Mouse (Mus musculus) heart, embryonic 14.5 days (tissue): Measurements from ENCODE around the gene Ahdc1. TPM values are rescaled to one million over a fixed set of nuclear protein-coding genes. Genes with fewer than 3 reads are reported as not detected.

ENCODE experiments used
- ATAC-seq: fragments of 200-750 bp; cut with Nextera tagmentation; 2 replicates; pipeline ENCODE4 v1.8.0; 2017; ENCODE audit warnings: low read depth, moderate TSS enrichment; ENCODE audit not compliant: insufficient number of reproducible peaks, insufficient read depth, low FRiP score
- H3K27ac ChIP-seq, 2 experiments: fragments of 200-500 bp in 1 of 2; fragments of 300-500 bp in 1 of 2; sonication (generic) in 1 of 2; replicated peaks in 1 of 2; 2 replicates each; pipeline ENCODE4 v1.5.1; 2012 to 2014; ENCODE audit warnings: low read depth in 2 of 2, low read length in 2 of 2, control low read depth in 1 of 2, mild to moderate bottlenecking in 1 of 2, mixed read lengths in 1 of 2; ENCODE audit not compliant: control insufficient read depth in 1 of 2, insufficient read depth in 1 of 2
- H3K27me3 ChIP-seq: fragments of 300-500 bp; sonication (generic); 2 replicates; pipeline ENCODE4 v1.6.1; 2014; ENCODE audit warnings: mild to moderate bottlenecking, low read length, control low read depth; ENCODE audit not compliant: control insufficient read depth, insufficient read depth
- H3K36me3 ChIP-seq: fragments of 300-500 bp; sonication (generic); 2 replicates; pipeline ENCODE4 v1.6.1; 2014; ENCODE audit warnings: mild to moderate bottlenecking, control low read depth, low read length, mixed read lengths; ENCODE audit not compliant: control insufficient read depth, insufficient read depth
- H3K4me1 ChIP-seq, 2 experiments: fragments of 200-500 bp in 1 of 2; fragments of 300-500 bp in 1 of 2; sonication (generic) in 1 of 2; 2 replicates each; pipeline ENCODE4 v1.6.1; 2012 to 2014; ENCODE audit warnings: low read length in 2 of 2, control low read depth in 1 of 2, mixed read lengths in 1 of 2; ENCODE audit not compliant: control insufficient read depth in 2 of 2, insufficient read depth in 2 of 2
- H3K4me2 ChIP-seq: fragments of 300-500 bp; sonication (generic); 2 replicates; pipeline ENCODE4 v1.6.1; 2014; ENCODE audit warnings: mild to moderate bottlenecking, low read length
- H3K4me3 ChIP-seq, 2 experiments: fragments of 200-500 bp in 1 of 2; fragments of 300-500 bp in 1 of 2; sonication (generic) in 1 of 2; 2 replicates each; pipeline ENCODE4 v1.5.1; 2012 to 2014; ENCODE audit warnings: low read length in 2 of 2, mild to moderate bottlenecking in 2 of 2, control low read depth in 1 of 2, low read depth in 1 of 2, moderate library complexity in 1 of 2; ENCODE audit not compliant: control insufficient read depth in 1 of 2, insufficient read depth in 1 of 2
- H3K9ac ChIP-seq: fragments of 300-500 bp; sonication (generic); 2 replicates; pipeline ENCODE4 v1.6.1; 2014; ENCODE audit warnings: mild to moderate bottlenecking, low read length
- H3K9me3 ChIP-seq: fragments of 300-500 bp; sonication (generic); 2 replicates; pipeline ENCODE4 v1.6.1; 2016; ENCODE audit warnings: low read length, control low read depth; ENCODE audit not compliant: control insufficient read depth
- WGBS: fragments of 180-500 bp; shearing (Covaris S2); extraction: QIAGEN DNeasy Blood & Tissue Kit; methylation state at CpG from one replicate; pipeline ENCODE4 v1.1.7; 2014; 5-methylcytosine and 5-hydroxymethylcytosine counted together
- polyA plus RNA-seq: library from polyadenylated mRNA; unstranded; fragments of >200 nt; fragmentation: Nextera tagmentation; extraction: Ambion mirVana; gene quantifications from 2 replicates; pipeline ENCODE4 v1.2.1, GENCODE M21; 2014

Gene Ahdc1
- polyA plus RNA-seq, 1 experiment from 2014 or later: 9.0 TPM

DNA sequence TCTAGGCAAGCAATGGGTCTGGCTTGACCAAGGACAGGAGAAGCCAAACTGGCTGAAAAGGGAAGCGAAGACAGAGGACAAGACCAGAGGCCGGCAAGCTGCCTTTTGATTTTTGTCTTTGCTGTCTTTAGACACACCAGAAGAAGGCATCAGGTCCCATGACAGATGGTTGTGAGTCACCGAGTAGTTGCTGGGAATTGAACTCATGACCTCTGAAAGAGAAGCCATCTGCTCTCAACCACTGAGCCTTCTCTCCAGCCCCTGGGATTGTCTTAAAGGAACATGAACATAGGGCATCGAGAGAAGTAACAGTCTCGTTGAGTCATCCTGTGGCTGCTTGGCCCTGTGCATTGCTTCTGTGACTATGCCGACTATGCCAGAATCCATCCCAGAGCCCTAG lies 39.5 kb upstream of the Ahdc1 start:
- no peak overlapping the region for H3K4me2 ChIP-seq
- no peak overlapping the region for H3K4me3 ChIP-seq
- H3K27ac ChIP-seq: no peak overlapping the region
- 73% methylated on average over 6 of the region's 6 CpGs for WGBS
- no peak for ATAC-seq
- peaks cover 17 to 28% of the 10 kb centered on the region in 2 experiments for H3K4me1 ChIP-seq
- no peaks in the 10 kb centered on the region for H3K36me3 ChIP-seq
- no peak overlapping the region for H3K9ac ChIP-seq
- H3K27me3 ChIP-seq: peaks cover 8% of the 10 kb centered on the region; the same call in 1 of the 2 replicates
- H3K9me3 ChIP-seq: no peaks in the 10 kb centered on the region

DNA sequence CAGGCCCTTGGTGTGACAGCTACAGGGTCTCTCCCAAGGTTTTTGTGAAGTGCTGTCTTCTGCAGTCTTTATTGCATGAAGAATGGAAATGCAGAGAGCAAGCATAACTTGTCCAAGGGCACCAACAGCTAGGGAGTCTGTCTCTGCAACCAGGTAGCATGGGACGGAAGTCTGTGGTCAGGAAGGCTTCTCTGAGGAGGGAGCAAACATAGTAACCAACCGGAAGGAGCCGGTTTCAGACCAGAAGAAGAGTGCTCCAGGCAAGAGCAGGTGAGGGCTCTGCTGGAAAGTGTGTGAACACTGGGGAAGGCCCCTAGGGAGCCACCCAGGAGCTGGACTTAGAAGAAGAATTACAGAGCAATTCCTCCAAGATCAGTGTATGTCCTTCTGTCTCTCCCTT lies 39.0 kb upstream of the Ahdc1 start:
- Histone ChIP-seq H3K9me3 (no peaks in the 10 kb centered on the region), H3K4me2 (no peak overlapping the region), H3K9ac (no peak overlapping the region), H3K4me1 (peaks cover 17 to 28% of the 10 kb centered on the region in 2 experiments), H3K27ac (no peak overlapping the region), H3K36me3 (no peaks in the 10 kb centered on the region), H3K27me3 (peaks cover 8% of the 10 kb centered on the region; the same call in 1 of the 2 replicates), H3K4me3 (no peak overlapping the region)
- WGBS: 72% methylated on average over 3 of the region's 3 CpGs
- no peak for ATAC-seq

DNA sequence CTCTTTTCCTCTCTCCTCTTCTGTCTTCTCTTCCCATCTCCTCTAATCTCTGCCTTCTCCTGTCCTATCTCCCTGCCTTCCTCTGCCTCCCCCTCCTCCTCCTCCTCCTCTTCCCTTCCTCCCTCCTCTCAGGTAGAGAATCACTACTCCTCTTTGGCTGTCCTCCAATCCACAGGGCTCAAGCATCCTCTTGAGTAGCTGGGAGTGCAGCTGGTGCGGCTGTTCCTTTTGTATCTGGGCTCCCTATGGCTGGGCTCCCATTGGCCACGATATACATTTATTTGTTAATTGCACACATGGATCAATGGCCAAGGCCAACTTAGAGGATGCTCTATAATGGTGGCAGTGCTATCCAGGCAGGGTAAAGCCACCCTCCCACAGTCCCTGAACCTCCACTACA lies 38.5 kb upstream of the Ahdc1 start:
- peaks cover 8% of the 10 kb centered on the region; the same call in 1 of the 2 replicates for H3K27me3 ChIP-seq
- no peak overlapping the region for H3K4me3 ChIP-seq
- no peaks in the 10 kb centered on the region for H3K36me3 ChIP-seq
- H3K4me2 ChIP-seq: no peak overlapping the region
- WGBS: 26% methylated on average over 2 of the region's 2 CpGs
- H3K27ac ChIP-seq: no peak overlapping the region
- H3K9ac ChIP-seq: no peak overlapping the region
- peaks cover 17 to 25% of the 10 kb centered on the region in 2 experiments for H3K4me1 ChIP-seq
- no peak for ATAC-seq
- H3K9me3 ChIP-seq: no peaks in the 10 kb centered on the region

DNA sequence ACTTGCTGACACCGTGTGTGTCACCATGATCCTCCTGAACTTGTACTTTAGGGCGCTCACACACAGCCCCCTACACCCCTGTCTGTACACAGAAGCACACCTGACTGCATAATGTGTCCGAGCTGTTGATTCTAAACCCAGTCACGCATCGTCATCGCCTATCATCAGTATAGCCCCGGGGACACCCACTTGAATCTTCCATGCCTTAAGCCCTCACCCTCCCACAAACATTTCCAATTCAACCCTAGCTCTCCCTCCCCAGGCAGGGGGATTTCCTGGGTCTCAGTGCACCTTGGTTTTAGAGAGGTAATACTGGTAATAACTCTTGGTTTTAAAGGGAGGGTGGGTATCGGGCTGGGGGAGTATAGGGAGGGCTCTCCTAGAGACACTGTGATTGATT lies 37.9 kb upstream of the Ahdc1 start:
- no peak for ATAC-seq
- peaks cover 8% of the 10 kb centered on the region; the same call in 1 of the 2 replicates for H3K27me3 ChIP-seq
- H3K4me1 ChIP-seq: peaks cover 16 to 21% of the 10 kb centered on the region in 2 experiments
- no peak overlapping the region for H3K4me3 ChIP-seq
- H3K27ac ChIP-seq: no peak overlapping the region
- H3K4me2 ChIP-seq: no peak overlapping the region
- WGBS: 52% methylated on average over 8 of the region's 8 CpGs
- H3K9me3 ChIP-seq: no peaks in the 10 kb centered on the region
- H3K9ac ChIP-seq: no peak overlapping the region
- no peaks in the 10 kb centered on the region for H3K36me3 ChIP-seq

DNA sequence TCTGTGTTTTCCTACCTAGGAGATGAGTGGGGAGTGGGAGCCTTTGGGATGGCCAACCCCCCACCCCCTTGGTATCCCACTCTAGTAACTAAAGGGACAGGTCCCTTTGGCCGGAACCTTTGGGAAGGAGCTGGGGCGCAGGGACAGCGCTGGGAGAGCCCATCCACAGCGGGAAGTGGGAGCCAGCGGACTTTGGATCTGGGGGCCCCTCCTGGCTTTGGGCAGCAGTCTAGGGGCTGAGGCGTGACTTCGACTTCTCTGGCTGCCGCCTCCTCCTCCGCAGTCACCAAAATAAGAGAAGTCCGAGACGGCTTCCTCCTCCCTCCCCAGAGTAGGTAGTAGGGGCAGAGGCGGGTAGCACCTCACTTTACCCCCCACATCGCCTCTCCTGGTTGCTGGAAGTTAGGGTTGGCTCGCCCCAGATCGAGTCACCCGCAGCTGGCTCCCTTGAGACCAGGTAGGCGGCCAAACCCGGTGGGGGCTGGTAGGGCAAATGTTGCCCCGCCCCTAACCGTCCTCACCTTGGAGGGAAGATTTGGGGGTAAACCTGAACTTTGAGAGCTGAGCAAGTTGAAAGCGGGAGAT lies 37.2 kb upstream of the Ahdc1 start, which contains the start of gene Fgr:
Fgr (plus strand) TSS at position 282 of the 585 bp plus-strand sequence.
- WGBS: 16% methylated on average over 21 of the region's 21 CpGs
- Histone ChIP-seq H3K4me2 (peak within 1 kb of the TSS; percentile 50), H3K4me3 (peak within 1 kb of the TSS; percentile 9 to 19; a peak in 2 of 4 replicates), H3K9me3 (no peaks in the 10 kb centered on the region), H3K36me3 (no peaks in the 10 kb centered on the region), H3K27ac (no peak within 1 kb of the TSS), H3K4me1 (peaks cover 12 to 18% of the 10 kb centered on the region in 2 experiments), H3K27me3 (peaks cover 8% of the 10 kb centered on the region; the same call in 1 of the 2 replicates), H3K9ac (no peak within 1 kb of the TSS; the same call in 1 of the 2 replicates)
- ATAC-seq: no peak

DNA sequence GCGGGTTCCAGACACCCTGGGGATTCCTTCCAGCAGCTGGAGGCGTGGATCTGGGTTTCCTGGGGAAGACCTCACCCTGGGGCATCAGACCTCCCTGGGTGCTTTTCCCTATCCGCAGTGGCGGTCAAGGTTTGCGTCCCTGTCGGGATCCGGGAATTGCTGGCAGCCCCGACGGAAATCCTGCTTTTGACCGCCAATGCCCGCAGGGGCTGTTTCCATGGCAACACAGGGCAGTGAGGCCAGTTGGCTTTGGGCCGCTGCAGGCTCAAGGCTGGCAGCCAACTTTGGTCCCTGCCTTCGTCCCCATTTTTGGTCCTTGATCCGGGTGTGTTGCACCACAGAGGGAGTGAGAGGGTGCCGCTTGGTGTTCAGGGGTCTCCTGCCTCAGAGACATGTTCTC lies 36.2 kb upstream of the Ahdc1 start:
- Histone ChIP-seq H3K27ac (0 out of 4 replicates have a peak overlapping the region, but pooled peaks of 1 of the 2 experiments have one; percentile 34), H3K36me3 (no peaks in the 10 kb centered on the region), H3K9ac (no peak overlapping the region), H3K9me3 (no peaks in the 10 kb centered on the region), H3K27me3 (peaks cover 8% of the 10 kb centered on the region; the same call in 1 of the 2 replicates), H3K4me3 (peak overlapping the region; percentile 9 to 19; a peak in 2 of 4 replicates), H3K4me2 (peak overlapping the region; percentile 50), H3K4me1 (peaks cover 12 to 18% of the 10 kb centered on the region in 2 experiments)
- WGBS: 4% methylated on average over 15 of the region's 15 CpGs
- no peak for ATAC-seq

DNA sequence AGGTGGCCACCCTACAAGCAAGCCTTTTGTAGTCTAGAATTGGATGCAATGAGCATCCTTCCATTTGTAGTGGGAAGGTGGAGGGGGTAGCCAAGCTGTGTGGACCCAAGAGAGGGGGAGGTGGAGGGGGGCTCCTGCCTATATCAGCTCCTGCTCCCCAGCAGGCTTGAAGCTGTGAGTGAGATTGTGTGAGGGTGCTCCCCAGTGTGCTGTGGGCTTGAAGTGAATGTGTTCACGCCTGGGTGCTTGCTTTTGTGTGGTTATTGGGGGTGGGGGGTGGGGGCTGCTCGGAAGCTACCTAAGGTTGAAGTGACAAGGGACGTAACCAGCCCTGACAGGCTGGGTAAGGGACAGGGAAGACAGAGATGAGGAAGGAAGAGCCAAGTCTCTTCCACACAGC lies 35.3 kb upstream of the Ahdc1 start:
- H3K9me3 ChIP-seq: no peaks in the 10 kb centered on the region
- H3K4me2 ChIP-seq: no peak overlapping the region
- no peak overlapping the region for H3K27ac ChIP-seq
- H3K27me3 ChIP-seq: peaks cover 8% of the 10 kb centered on the region; the same call in 1 of the 2 replicates
- H3K36me3 ChIP-seq: no peaks in the 10 kb centered on the region
- 69% methylated on average over 3 of the region's 3 CpGs for WGBS
- ATAC-seq: no peak
- H3K4me1 ChIP-seq: peaks cover 12 to 18% of the 10 kb centered on the region in 2 experiments
- no peak overlapping the region for H3K4me3 ChIP-seq
- no peak overlapping the region for H3K9ac ChIP-seq
